Mouse (Mus musculus): ENCODE data around the gene Cdca7.

GRCm38 (mm10) chr2:72441010-72441409 is 34.9 kb upstream of the Cdca7 start:
- TF ChIP-seq GATA1 (IDR thresholded peaks at IDR 0.05; ENCODE audit: low read length) (no peak), TAL1 (IDR thresholded peaks at IDR 0.05; ENCODE audit: low read length) (no peak)
